Comparison of ENCODE assay signal across 34 mouse cellular contexts in the genomic region with DNA sequence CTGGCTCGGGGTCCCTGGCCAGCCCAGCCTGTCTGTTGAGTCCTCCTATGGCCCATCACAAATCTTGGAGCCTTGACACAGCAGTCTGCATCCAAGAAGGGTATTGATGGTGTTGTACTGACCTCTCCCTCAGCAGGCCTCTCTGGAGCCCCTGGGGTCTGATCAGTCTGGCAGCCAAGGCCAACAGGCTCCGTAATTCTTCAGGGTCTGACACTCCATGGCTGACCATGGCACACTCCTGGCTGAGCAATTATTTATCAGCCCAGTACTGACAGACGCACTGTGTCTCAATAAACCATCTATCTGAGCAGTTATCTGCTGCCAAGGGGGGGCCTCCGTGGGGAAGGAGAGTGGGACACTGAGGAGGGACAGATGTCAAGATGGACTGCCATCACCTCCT. TPM values are rescaled to one million over a fixed set of nuclear protein-coding genes. Genes with fewer than 3 reads are reported as not detected.
"Had no signal": no experiment of that assay in that cellular context is flagged by ENCODE, and none has a peak within 500 bp of the region (broad histone marks: within the 10 kb centered on the region; RNA-seq: fewer than 3 reads in every experiment).

No protein-coding gene starts in this region.

- H3K36me3 ChIP-seq: heart, embryonic 12.5 days; hindbrain, embryonic 10.5 days; hindbrain, embryonic 12.5 days; intestine, embryonic 15.5 days; limb, embryonic 10.5 days; limb, embryonic 12.5 days; liver, embryonic 13.5 days; liver, embryonic 15.5 days had no signal

- H3K4me1 ChIP-seq: liver, embryonic 15.5 days had no signal

- ATAC-seq: hindbrain, embryonic 16.5 days; inflammation-experienced regulatory T-cells, adult 6 months; intestine, embryonic 15.5 days; intestine, postnatal 0 days; liver, postnatal 0 days had no signal

- H3K4me3 ChIP-seq: heart, adult 2 months; heart, embryonic 12.5 days; hindbrain, embryonic 10.5 days; hindbrain, embryonic 12.5 days; intestine, embryonic 15.5 days; layer of hippocampus, adult 2 months; left cerebral cortex, adult 2 months; limb, embryonic 10.5 days; limb, embryonic 12.5 days; liver, embryonic 13.5 days; liver, embryonic 15.5 days had no signal

- H3K9me3 ChIP-seq: heart, embryonic 12.5 days; hindbrain, embryonic 10.5 days; hindbrain, embryonic 12.5 days; intestine, embryonic 15.5 days; limb, embryonic 10.5 days; limb, embryonic 12.5 days; liver, embryonic 13.5 days; liver, embryonic 15.5 days had no signal

- DNase-seq: gastrocnemius, postnatal 14 days; gastrocnemius, postnatal 36 days; heart, adult 11 months; heart, adult 2 months; heart, postnatal 10 days; heart, postnatal 4 days; kidney, adult 18-20 months; kidney, adult 8-10 months; kidney, postnatal 10 days; kidney, postnatal 25 days; kidney, postnatal 4 days; liver; liver, embryonic 13.5 days; liver, postnatal 0 days had no signal

- H3K9ac ChIP-seq: heart, embryonic 12.5 days; hindbrain, embryonic 12.5 days; hindbrain, embryonic 14.5 days; intestine, embryonic 15.5 days; limb, embryonic 12.5 days; liver, embryonic 13.5 days; liver, embryonic 15.5 days; liver, postnatal 0 days had no signal

- H3K27ac ChIP-seq: hindbrain, embryonic 12.5 days; hindbrain, embryonic 14.5 days; intestine, embryonic 15.5 days; layer of hippocampus, adult 2 months; left cerebral cortex, adult 2 months; limb, embryonic 10.5 days; limb, embryonic 12.5 days; liver, embryonic 13.5 days; liver, embryonic 15.5 days had no signal

- H3K4me2 ChIP-seq: heart, embryonic 12.5 days; hindbrain, embryonic 12.5 days; hindbrain, embryonic 14.5 days; intestine, embryonic 15.5 days; limb, embryonic 12.5 days; liver, embryonic 11.5 days; liver, embryonic 13.5 days; liver, embryonic 15.5 days had no signal

RNA-seq across cellular contexts. Expression of a gene that starts 9.3 kb away (rescaled TPM):
- total RNA-seq: gastrocnemius, postnatal 14 days; gastrocnemius, postnatal 36 days; heart, adult 2 months; heart, postnatal 25 days; layer of hippocampus, adult 2 months; layer of hippocampus, postnatal 10 days; layer of hippocampus, postnatal 25 days; left cerebral cortex, postnatal 14 days had no signal
- polyA plus RNA-seq: heart, embryonic 12.5 days; heart, embryonic 14.5 days; heart, embryonic 16.5 days; hindbrain, embryonic 16.5 days; inflammation-experienced regulatory T-cells, adult 6 months; limb, embryonic 10.5 days; liver, embryonic 13.5 days; liver, postnatal 0 days had no signal
